Mouse (Mus musculus) lung, embryonic 16.5 days (tissue): Measurements from ENCODE around the gene Tgm4. TPM values are rescaled to one million over a fixed set of nuclear protein-coding genes. Genes with fewer than 3 reads are reported as not detected.

ENCODE experiments used
- ATAC-seq: fragments of 200-750 bp; cut with Nextera tagmentation; 2 replicates; pipeline ENCODE4 v1.8.0; 2017; ENCODE audit warnings: low read depth, mild to moderate bottlenecking, moderate library complexity
- H3K27ac ChIP-seq: fragments of 300-500 bp; sonication (generic); 2 replicates; pipeline ENCODE4 v1.5.1; 2014; ENCODE audit warnings: mild to moderate bottlenecking, control low read depth, low read length
- H3K27me3 ChIP-seq: fragments of 300-500 bp; sonication (generic); 2 replicates; pipeline ENCODE4 v1.6.1; 2014; ENCODE audit warnings: low read depth, low read length, mixed read lengths; ENCODE audit not compliant: control insufficient read depth, insufficient read depth
- H3K36me3 ChIP-seq: fragments of 300-500 bp; sonication (generic); 2 replicates; pipeline ENCODE4 v1.6.1; 2014; ENCODE audit warnings: low read length; ENCODE audit not compliant: control insufficient read depth, insufficient read depth
- H3K4me1 ChIP-seq: fragments of 300-500 bp; sonication (generic); replicated peaks from 2 replicates; pipeline ENCODE4 v1.6.1; 2014; ENCODE audit warnings: low read length, mixed read lengths; ENCODE audit not compliant: control insufficient read depth, insufficient read depth
- H3K4me2 ChIP-seq: fragments of 300-500 bp; sonication (generic); 2 replicates; pipeline ENCODE4 v1.6.1; 2014; ENCODE audit warnings: low read depth, low read length, control low read depth
- H3K4me3 ChIP-seq: fragments of 300-500 bp; sonication (generic); 2 replicates; pipeline ENCODE4 v1.5.1; 2014; ENCODE audit warnings: mild to moderate bottlenecking, low read length, control low read depth
- H3K9ac ChIP-seq: fragments of 300-500 bp; sonication (generic); 2 replicates; pipeline ENCODE4 v1.6.1; 2014; ENCODE audit warnings: low read length, control low read depth
- H3K9me3 ChIP-seq: fragments of 300-500 bp; sonication (generic); 2 replicates; pipeline ENCODE4 v1.6.1; 2016; ENCODE audit warnings: low read length; ENCODE audit not compliant: control insufficient read depth
- WGBS: fragments of 180-500 bp; shearing (Covaris S2); extraction: QIAGEN DNeasy Blood & Tissue Kit; methylation state at CpG from one replicate; pipeline ENCODE4 v1.1.7; 2014; 5-methylcytosine and 5-hydroxymethylcytosine counted together
- polyA plus RNA-seq: library from polyadenylated mRNA; unstranded; fragments of >200 nt; fragmentation: Nextera tagmentation; extraction: Ambion mirVana; gene quantifications from 2 replicates; pipeline ENCODE4 v1.2.1, GENCODE M21; 2015

Tgm4 gene
- polyA plus RNA-seq, 1 experiment from 2014 or later = 0.26 TPM

DNA sequence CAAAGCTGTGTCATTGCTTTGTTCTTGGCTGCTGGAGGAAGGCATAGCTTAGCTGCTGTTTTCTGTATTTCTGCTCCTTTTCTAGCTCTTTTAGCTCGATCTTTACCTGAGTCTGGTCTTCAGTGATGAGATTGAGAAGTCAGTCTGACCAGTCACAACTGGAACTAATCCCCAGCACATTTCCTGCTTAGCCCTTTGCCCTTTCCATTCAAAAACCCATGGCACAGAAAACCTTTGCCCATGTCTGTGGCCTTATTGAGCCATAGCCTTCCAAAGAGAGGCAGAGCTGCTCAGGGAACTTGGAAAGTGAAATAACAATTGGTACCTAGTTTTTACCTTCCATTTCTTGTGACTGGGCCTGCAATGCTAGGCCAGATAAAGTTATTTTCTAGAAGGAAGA is 81.0 kb downstream of the Tgm4 start:
- peaks cover 18% of the 10 kb centered on the region for H3K36me3 ChIP-seq
- H3K27ac ChIP-seq = no peak overlapping the region
- no peak overlapping the region for H3K9ac ChIP-seq
- H3K4me2 ChIP-seq = no peak overlapping the region
- 96% methylated on average over 1 of the region's 1 CpGs for WGBS
- H3K4me1 ChIP-seq = peaks cover 15% of the 10 kb centered on the region
- no peaks in the 10 kb centered on the region for H3K27me3 ChIP-seq
- no peak overlapping the region for H3K4me3 ChIP-seq
- ATAC-seq = no peak
- H3K9me3 ChIP-seq = no peaks in the 10 kb centered on the region

Other genes with a start within 250 kb of the Tgm4 start
- gene Tcaim, start 229.2 kb upstream of the Tgm4 start, polyA plus RNA-seq = 6.4 and 7.4 TPM in 2 replicates
- 0.44 and 0.75 TPM in 2 replicates for gene Gm35549, start 190.7 kb upstream of the Tgm4 start, polyA plus RNA-seq
- 79.4 and 80.6 TPM in 2 replicates for gene Zfp445, start 168.7 kb upstream of the Tgm4 start, polyA plus RNA-seq
- 5.3 and 6.0 TPM in 2 replicates for gene Zkscan7, start 149.0 kb upstream of the Tgm4 start, polyA plus RNA-seq
- 17.2 and 19.5 TPM in 2 replicates for gene Zfp105, start 111.7 kb upstream of the Tgm4 start, polyA plus RNA-seq
- gene 1110059G10Rik, start 83.7 kb upstream of the Tgm4 start, polyA plus RNA-seq = 29.6 and 34.6 TPM in 2 replicates
- gene Kif15, start 83.7 kb upstream of the Tgm4 start, polyA plus RNA-seq = 54.3 and 55.6 TPM in 2 replicates
- 18.8 and 23.0 TPM in 2 replicates for gene Tmem42, start 13.4 kb upstream of the Tgm4 start, polyA plus RNA-seq
- 74.6 and 76.4 TPM in 2 replicates for gene Zdhhc3, start 78.5 kb downstream of the Tgm4 start, polyA plus RNA-seq
- 120 and 123 TPM in 2 replicates for gene Exosc7, start 78.5 kb downstream of the Tgm4 start, polyA plus RNA-seq
- gene Clec3b, start 116.2 kb downstream of the Tgm4 start, polyA plus RNA-seq = 3.1 and 5.4 TPM in 2 replicates
- gene Cdcp1, start 181.3 kb downstream of the Tgm4 start, polyA plus RNA-seq = 12.4 and 14.6 TPM in 2 replicates
- gene Tmem158, start 226.0 kb downstream of the Tgm4 start, polyA plus RNA-seq = 7.4 and 8.0 TPM in 2 replicates